Mouse (Mus musculus): ENCODE data around the gene Phldb2. TPM values are rescaled to one million over a fixed set of nuclear protein-coding genes. Genes with fewer than 3 reads are reported as not detected.

Gene Phldb2
- total RNA-seq, 2 experiments from 2014 or later = not detected

- ATAC-seq (replicated peaks; ENCODE audit: low FRiP score, poor library complexity, severe bottlenecking) = no peak
Observed at GRCm38 (mm10) chr16:45956390-45956950, 3.1 kb upstream of the Phldb2 start.

DNA sequence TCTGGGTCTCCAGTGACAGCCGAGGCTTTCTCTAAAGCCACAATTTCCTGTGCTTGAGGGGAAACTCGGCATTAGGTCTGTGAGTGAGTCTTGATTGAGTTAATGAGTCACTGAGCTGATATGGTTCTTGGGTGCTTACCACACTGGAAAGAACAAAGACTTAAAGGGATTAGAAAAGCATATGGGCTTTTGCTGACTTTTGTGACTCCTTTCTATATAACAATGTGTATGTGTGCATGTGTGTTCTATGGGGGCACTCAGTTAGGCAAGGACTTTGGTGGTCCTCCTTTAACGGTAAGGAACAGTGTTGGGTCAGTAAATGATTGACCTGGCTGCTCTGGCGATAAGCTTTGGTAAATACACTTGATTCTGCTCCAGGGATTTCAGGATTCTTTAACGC is 897 bp downstream of the Phldb2 start:
- ATAC-seq (replicated peaks; ENCODE audit: low FRiP score, poor library complexity, severe bottlenecking) = no peak

DNA sequence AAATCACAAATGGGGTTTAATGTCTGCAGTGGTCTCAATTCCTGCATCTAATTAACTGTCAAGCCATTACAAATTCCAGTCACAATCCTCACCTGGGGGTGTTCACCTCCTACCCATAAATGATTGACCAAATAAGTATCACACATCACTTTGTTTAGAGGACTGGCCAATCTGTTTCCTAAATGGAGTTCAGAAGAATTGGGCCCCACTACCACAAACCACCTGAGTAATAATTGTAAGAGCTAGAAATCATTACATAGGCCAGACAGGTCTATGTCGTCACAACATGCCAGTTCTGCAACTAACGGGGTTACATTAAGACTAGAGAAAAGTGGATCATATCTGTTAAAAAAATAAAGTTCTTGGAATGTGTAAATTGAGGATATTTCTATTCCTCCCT is 1.4 kb downstream of the Phldb2 start:
- ATAC-seq (replicated peaks; ENCODE audit: low FRiP score, poor library complexity, severe bottlenecking) = no peak

- no peak for ATAC-seq (replicated peaks; ENCODE audit: low FRiP score, poor library complexity, severe bottlenecking)
Observed at GRCm38 (mm10) chr16:45946335-45946734, 7.1 kb downstream of the Phldb2 start.

DNA sequence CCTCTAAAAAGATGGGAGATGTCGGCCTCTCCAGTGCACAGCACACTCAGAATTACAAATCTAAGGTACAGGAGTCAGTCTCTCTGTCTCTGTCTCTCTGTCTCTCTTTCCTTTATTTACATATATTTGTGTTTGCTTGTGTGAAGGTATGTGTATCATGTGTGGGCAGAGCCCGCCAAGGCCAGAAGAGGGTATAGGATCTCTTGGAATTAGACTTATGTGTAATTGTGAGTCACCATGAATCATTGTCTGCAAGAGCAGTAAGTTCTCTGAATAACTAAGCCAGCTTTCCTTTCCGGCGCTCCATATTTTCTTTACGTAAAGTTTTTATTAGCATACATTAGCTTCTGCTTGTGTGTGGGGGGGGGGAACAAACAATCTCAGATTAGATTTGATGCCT is 7.7 kb downstream of the Phldb2 start:
- no peak for ATAC-seq (replicated peaks; ENCODE audit: low FRiP score, poor library complexity, severe bottlenecking)

DNA sequence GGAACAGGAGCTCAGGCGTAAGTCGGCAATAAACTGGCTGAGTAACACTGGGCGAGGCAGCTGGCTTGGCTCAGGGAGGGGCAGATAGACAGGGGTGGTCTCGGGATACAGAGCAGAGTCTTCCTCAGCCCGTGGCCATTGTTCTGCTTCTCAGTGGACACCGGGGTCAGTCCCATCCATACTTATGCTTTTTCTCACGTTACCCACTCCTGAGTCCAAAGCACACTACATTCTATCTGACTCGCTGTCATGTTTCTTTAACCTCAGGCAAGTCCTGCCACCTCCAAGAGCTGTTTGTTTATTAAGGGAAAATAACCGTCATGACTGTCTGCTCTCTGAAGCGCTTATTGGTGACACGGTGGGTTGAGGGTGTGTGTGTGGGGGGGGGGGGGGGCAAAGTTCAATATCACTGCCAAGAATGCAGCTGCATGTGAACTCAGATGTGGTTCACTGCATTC is 8.2 kb downstream of the Phldb2 start:
- no peak for ATAC-seq (replicated peaks; ENCODE audit: low FRiP score, poor library complexity, severe bottlenecking)

GRCm38 (mm10) chr16:45942169-45942891 is 11.1 kb downstream of the Phldb2 start:
- ATAC-seq (replicated peaks; ENCODE audit: low FRiP score, poor library complexity, severe bottlenecking) = no peak

DNA sequence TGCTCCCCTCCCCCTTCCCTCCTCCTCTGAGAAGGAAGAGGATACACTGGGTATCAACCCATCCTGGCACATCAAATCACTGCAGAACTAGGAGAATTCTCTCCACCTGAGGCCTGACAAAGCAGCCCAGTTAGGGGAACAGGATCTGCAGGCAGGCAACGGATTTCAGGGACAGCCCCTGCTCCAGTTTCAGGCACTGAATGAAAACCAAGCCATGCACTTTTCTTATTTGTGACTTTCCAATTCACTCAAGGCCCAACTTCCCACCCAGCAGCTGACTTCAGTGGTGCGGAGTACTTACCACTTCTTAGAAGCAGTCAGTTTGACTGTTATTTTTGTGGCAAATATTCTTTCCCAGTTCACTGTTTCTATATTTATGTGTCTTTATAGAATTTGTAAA is 12.7 kb downstream of the Phldb2 start:
- no peak for ATAC-seq (replicated peaks; ENCODE audit: low FRiP score, poor library complexity, severe bottlenecking)

DNA sequence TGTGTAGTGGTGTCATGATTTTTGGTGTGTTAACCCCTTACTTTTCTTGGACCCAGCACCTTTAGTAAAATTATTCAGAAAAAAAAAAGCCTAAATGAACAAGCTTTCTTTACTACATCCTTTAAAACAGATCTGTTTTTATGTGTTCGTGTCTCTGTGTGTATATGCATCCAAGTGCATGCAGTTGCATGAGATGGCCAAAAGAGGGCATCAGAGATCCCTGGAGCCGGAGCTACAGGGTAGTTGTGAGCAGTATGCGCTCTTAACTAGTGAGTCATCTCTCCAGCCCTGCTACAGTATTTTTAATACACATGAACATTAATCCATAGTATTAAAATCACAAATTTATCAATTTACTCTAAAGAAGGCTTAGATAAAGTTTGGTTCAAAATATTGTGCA is 14.0 kb downstream of the Phldb2 start:
- ATAC-seq (replicated peaks; ENCODE audit: low FRiP score, poor library complexity, severe bottlenecking) = no peak

- ATAC-seq (replicated peaks; ENCODE audit: low FRiP score, poor library complexity, severe bottlenecking) = no peak
Observed at GRCm38 (mm10) chr16:45937381-45937780, 16.0 kb downstream of the Phldb2 start.

- no peak for ATAC-seq (replicated peaks; ENCODE audit: low FRiP score, poor library complexity, severe bottlenecking)
Observed at GRCm38 (mm10) chr16:45936521-45936920, 16.9 kb downstream of the Phldb2 start.

DNA sequence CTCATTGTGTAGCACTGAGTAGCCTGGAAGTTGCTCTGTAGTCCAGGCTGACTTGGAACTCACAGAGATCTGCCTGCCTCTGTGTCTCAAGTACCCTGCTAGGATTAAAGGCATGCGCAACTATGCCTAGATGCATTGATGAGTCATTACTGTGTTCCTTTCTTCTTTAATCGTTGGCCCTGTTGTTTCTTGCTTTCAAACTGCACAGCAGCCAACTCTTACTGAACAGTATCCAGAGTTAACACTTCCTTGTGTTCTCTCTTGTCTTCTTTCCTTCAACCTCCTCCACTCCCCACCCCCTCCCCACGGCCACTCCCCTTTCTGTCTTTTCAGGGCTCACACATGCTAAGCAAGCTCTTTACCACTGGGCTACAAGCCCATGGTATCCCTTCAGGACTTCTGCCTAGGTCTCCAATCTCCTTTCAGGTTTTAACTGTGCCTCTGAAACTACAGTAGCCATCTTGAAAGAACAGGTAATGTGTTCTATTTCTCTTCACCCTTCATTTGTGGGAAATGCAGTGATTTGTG is 17.4 kb downstream of the Phldb2 start:
- no peak for ATAC-seq (replicated peaks; ENCODE audit: low FRiP score, poor library complexity, severe bottlenecking)

GRCm38 (mm10) chr16:45934721-45935407 is 18.5 kb downstream of the Phldb2 start:
- ATAC-seq (replicated peaks; ENCODE audit: low FRiP score, poor library complexity, severe bottlenecking) = no peak

DNA sequence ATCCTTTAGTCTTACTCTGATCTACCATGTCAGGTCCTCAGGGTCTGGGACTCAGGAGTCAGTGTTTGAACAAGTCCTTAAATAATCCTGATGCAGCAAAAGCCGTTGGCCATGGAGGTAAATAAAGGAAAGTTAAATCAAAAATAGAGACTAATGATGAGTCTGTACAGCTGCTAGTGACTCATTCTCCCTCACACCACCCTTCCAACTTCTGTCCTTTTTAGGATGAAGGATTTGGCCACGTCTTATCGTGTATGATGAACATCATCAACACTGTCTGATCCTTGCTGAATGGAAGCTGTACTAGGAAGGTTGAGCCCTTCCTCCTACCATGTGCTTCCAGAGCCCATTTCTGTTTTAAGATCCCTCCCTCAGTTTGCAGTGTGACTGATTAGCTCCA is 23.1 kb downstream of the Phldb2 start:
- ATAC-seq (replicated peaks; ENCODE audit: low FRiP score, poor library complexity, severe bottlenecking) = no peak

DNA sequence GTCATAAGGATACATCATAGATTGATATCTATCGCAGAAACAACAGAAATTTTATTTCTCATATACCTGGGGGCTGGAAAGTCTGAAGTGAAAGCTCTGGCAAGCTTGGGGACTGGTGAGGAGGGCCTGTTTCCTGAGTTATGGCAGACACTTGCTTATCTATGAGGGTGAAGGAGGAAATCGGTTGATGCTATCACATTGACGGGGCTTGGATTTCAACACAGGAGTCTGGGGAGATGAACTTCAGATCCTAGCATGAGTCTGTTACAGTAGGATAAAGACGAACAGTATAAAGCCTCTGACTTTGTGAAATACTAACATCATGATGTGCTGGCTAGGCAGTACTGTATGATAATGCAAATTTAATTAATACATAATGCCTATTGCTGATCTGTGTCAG is 25.3 kb downstream of the Phldb2 start:
- no peak for ATAC-seq (replicated peaks; ENCODE audit: low FRiP score, poor library complexity, severe bottlenecking)

GRCm38 (mm10) chr16:45927601-45928000 is 25.8 kb downstream of the Phldb2 start:
- ATAC-seq (replicated peaks; ENCODE audit: low FRiP score, poor library complexity, severe bottlenecking) = no peak

- no peak for ATAC-seq (replicated peaks; ENCODE audit: low FRiP score, poor library complexity, severe bottlenecking)
Observed at GRCm38 (mm10) chr16:45926875-45927274, 26.5 kb downstream of the Phldb2 start.

GRCm38 (mm10) chr16:45923731-45924424 is 29.5 kb downstream of the Phldb2 start:
- no peak for ATAC-seq (replicated peaks; ENCODE audit: low FRiP score, poor library complexity, severe bottlenecking)

DNA sequence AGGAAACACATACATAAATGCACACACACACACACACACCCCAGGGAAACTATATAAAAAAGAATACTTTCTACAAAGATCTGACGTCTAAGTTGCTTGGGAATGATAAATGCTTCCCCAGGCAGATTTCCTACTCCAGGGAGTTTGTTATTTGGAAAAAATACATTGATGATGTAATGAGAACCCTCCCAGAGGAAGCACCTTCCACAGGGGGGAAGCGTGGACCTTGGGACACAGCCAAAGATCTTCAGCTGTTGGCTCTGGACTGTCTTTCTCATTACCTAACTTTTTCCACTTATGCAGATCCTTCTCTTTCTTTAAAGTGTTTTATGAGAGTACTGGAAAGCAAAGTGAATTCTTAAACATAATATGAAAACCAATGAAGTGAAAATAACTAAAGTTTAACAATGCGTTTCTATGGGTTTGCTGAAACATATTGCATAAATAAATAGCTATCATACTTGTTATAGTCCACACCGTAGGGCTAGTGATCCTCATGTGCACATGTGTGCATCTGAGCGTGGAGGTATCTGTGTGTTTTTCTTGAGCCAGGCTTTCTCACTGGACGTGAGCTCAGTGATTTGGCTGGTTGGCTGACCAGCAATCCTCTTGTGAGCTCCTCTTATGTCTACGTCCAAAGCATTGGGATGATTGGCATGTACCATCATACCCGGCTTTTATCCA is 30.7 kb downstream of the Phldb2 start:
- no peak for ATAC-seq (replicated peaks; ENCODE audit: low FRiP score, poor library complexity, severe bottlenecking)

GRCm38 (mm10) chr16:45919572-45919971 is 33.8 kb downstream of the Phldb2 start:
- no peak for ATAC-seq (replicated peaks; ENCODE audit: low FRiP score, poor library complexity, severe bottlenecking)
